Mouse (Mus musculus) kidney, postnatal 25 days (tissue): ENCODE measurements around the gene Apol10b.
"Not testable (repeated sequence)": the region's sequence is repeated elsewhere in the genome, so short reads cannot be mapped to it uniquely, and the experiment has no call there.

ENCODE experiments used
- DNase-seq, 2 experiments: peaks; one replicate each; pipeline ENCODE4 v3.0.0; 2021; ENCODE audit warnings: mixed read lengths in 2 of 2

Apol10b gene

DNA sequence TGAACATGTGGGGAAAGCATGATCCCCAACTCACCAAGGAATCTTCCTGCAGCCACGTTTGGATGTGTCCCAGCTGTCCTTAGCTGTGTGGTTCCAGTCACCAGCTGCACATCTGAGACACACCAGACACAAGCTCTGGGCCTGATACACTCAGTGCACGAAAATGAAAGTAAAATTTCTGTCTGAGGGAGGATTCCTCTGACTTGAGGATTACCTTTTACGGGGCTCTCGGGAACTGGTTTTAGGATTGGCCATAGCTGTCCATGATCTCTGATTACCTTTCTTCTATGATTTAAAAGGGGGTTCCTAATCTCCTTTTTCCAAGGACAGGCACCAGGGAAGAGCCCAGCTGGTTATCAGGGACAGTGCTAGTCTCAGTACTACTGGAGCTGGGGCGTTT, at the start of gene Apol10b:
Gene Apol10b, minus strand, starts transcription at position 165 of the 400 bp plus-strand sequence.
- DNase-seq = no peak

GRCm38 (mm10) chr15:77643176-77643575, 47.3 kb upstream of the Apol10b start, which contains the start of gene Apol11b:
TSS of gene Apol11b (minus strand) at chr15:77643286.
- not testable (repeated sequence) for DNase-seq

GRCm38 (mm10) chr15:77629822-77630221, 33.9 kb upstream of the Apol10b start:
- not testable (repeated sequence) for DNase-seq

DNA sequence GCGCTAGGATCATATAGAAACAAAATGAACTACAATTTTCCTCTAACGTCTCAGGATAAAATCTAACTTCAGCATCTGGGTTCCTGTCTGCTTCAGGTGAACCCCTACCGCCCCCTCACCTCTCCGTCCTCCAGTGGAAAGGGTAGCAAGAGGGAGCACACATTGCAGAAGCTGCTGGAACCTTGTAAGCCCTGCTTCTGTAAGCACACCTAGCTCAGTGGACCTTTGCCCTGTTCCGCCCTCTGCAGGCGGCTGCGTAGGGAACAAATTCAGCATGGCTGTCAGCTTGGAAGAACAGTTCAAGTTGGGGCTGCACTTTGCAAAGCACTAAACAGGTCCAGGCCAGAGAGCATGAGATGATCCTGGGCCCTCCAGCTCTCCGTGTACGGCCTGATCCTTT, 32.7 kb upstream of the Apol10b start:
- peak in 1 of 2 experiments; percentile 29 for DNase-seq

GRCm38 (mm10) chr15:77626471-77626870, 30.5 kb upstream of the Apol10b start:
- not testable (repeated sequence) for DNase-seq

DNA sequence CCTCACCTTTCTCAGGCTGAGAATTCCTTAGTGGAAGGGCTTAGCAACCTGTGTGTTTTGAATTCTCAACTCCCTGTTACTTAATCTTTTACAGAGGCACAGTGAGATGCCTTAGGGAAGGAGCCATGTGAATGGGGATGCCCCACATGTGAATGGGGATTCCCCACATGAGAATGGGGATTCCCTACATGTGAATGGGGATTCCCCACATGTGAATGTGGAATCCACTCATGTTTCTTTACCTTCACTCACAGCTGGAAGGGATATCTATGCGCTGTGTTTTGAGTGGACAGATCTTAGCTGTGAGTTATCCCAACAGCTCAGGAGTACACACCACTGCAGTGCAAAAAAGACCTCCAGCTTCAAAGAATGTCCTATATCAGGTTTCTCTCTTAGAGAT, 28.8 kb upstream of the Apol10b start:
- no peak for DNase-seq

GRCm38 (mm10) chr15:77606069-77606468, 10.1 kb upstream of the Apol10b start:
- no peak for DNase-seq

DNA sequence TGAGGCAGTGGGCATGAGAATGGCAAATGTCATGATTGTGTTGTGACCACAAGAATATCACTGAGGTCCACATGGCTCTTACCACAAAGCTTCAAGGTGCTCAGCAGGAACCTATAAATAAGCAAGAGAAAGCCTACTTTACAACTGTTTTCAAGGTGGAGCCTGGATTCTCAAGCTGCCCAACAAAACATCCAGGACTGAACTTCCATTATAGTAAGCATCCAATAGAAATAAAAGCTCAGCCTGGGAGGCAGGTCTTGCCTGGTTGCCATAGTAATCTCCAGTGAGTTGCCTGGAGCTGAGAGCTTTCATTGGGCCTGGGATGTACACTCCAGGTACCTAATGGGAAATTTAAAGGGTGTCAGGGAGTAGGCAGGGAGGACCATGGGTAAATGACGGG, 3.0 kb upstream of the Apol10b start, which contains the start of gene Gm36245:
Gene Gm36245, plus strand, starts transcription at position 301 of the 400 bp plus-strand sequence.
- DNase-seq = no peak

GRCm38 (mm10) chr15:77598429-77598828, 2.5 kb upstream of the Apol10b start:
- peak; percentile 21 to 73 for DNase-seq

GRCm38 (mm10) chr15:77593557-77593956, 2.4 kb downstream of the Apol10b start:
- no peak for DNase-seq

DNA sequence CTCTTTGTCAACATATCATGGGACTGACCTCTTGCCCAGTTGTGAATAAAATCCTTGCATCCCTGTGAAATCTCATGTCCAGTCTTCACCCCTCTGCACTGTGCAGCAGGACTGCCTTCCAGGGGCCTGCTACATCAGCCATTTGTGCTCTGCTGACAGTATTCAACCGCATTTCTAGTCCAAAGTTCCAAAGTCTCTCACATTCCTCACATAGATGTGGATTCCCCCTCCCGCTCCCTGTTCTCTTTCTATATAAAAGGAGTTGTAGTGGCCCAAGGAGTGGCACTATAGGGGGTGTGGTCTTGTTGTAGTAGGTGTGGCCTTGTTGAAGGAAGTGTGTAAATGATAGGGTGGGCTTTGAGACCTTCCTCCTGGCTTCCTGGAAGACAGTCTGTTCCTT, 5.0 kb downstream of the Apol10b start:
- peak in 1 of 2 experiments; percentile 11 for DNase-seq

DNA sequence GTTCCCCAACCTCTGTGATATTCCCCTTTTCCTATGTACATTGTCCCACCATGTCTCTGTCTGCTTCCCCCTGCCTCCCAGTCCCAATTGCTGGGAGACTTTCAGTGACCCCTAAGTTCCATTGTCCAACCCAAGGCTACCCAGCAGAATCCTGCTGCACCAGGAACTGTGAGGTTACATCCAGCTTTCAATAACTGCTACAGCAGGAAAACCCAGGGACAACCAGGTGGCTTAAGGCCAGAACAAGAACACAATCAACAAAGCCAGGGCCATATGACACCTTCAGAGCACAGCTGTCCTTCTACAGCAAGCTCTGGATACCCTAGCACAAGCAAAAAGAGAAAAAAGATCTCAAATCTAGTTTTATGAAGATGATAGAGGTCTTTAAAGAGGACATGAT, 6.9 kb downstream of the Apol10b start:
- DNase-seq = no peak

GRCm38 (mm10) chr15:77587026-77587425, 8.9 kb downstream of the Apol10b start:
- DNase-seq = peak in 1 of 2 experiments; percentile 26

GRCm38 (mm10) chr15:77581681-77582080, 14.2 kb downstream of the Apol10b start:
- peak; percentile 45 to 71 for DNase-seq

DNA sequence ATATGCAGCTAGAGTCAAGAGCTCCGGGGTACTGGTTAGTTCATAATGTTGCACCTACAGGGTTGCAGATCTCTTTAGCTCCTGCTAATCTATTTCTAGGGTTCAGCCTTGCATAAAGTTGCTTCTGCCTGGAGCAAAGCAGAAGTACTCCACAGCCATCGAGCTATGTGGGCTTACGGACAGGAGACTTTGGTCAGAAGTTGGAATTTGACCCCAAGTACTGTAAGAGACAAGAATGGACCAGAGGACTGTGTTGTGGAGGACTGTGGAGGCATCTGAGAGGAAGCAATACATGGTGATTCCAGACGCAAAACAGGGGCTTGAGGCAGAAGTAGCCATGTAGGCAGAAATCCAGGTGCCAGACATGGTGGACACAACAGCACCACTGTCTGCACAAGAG, 16.6 kb downstream of the Apol10b start:
- DNase-seq = no peak

DNA sequence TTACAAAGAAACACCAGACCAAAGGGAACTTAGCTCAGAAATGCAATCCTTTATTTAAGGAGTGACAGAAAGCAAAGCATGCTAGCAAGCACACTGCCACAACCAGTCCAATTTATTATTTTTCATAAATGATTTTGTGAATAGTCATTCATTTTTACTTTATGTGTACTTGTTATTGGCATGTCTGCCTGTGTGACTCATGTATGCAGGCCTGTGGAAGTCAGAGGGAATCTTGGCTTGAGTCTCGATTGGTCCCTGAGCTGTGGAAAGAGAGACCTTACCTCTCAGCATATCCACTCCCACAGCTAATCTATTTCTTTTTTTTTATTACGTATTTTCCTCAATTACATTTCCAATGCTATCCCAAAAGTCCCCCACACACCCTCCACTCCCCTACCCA, 17.1 kb downstream of the Apol10b start:
- no peak for DNase-seq

GRCm38 (mm10) chr15:77563219-77563618, 32.7 kb downstream of the Apol10b start:
- DNase-seq = no peak

DNA sequence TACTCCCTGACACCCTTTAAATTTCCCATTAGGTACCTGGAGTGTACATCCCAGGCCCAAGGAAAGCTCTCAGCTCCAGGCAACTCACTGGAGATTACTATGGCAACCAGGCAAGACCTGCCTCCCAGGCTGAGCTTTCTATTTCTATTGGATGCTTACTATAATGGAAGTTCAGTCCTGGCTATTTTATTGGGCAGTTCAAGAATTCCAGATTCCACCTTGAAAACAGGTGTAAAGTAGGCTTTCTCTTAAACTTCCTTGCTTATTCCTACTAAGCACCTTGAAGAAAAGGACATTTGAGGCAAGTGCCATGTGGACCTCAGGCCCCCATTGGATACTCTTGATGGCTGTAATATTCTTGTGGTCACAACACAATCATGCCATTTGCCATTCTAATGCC, 34.1 kb downstream of the Apol10b start, which contains the start of gene 1700025B11Rik:
Gene 1700025B11Rik, minus strand, starts transcription at position 101 of the 400 bp plus-strand sequence.
- DNase-seq = no peak

- DNase-seq = not testable (repeated sequence)
Measured at GRCm38 (mm10) chr15:77539221-77539620, 56.7 kb downstream of the Apol10b start.
